Comparison of ENCODE assay signal across 8 mouse cellular contexts in the genomic region with DNA sequence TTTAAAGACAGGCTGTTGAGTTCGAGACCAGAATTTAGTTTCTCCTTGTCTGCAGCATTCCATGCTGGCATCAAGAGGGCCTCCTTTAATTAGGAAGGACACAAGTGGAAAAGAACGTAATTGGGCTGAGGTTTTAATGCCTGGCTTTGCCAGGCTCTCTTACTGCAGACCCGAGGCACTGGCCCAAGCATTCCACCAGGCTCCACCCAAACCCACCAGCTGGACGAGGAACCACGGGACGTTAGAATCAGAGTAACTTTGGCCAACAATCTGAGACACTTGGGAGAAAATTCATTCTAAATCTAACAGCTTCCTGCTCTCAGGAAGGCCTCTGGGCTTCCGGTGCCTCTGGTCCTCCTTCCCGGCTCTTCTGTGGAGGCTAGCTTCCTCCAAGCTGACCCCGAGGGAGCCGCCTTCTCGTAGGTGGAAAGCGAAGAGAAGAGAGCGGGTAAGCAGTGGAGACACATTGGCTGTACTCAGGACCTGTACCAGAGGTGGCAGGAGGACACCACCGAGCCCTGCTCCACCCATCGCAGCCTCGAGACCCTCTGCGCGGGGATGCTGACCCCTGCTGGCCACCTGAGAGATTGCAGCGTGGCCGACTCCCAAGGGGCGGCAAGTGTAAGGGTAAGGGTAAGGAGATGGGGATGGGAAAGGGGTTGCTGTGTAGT.
DNase-seq lines count a peak whose midpoint lies in the region; ATAC-seq and TF ChIP-seq lines count a peak whose summit lies in the region.

No protein-coding gene starts in this region.

- H3K4me2 ChIP-seq in CH12.LX (ENCODE audit: insufficient read depth, low read depth, poor library complexity, severe bottlenecking) = peak overlapping the region; percentile 76
- H3K4me2 ChIP-seq in forebrain, embryonic 13.5 days = peak overlapping the region; percentile 65
- H3K4me2 ChIP-seq in liver, postnatal 0 days (ENCODE audit: low read depth, low read length) = peak overlapping the region; percentile 70
- H3K4me2 ChIP-seq in neural tube, embryonic 13.5 days = peak overlapping the region; percentile 57

- peak; percentile 32; the same call in 1 of the 2 replicates for TF ChIP-seq POLR2A in CH12.LX (IDR thresholded peaks at IDR 0.05; ENCODE audit: low read depth, low read length)
- no peak for TF ChIP-seq POLR2A in testis, adult 2 months (IDR thresholded peaks at IDR 0.05; ENCODE audit: control insufficient read depth, low read depth, low read length)

- TF ChIP-seq CTCF in CH12.LX (conservative IDR thresholded peaks at IDR 0.05 in 1 of 2, IDR thresholded peaks at IDR 0.05 in 1 of 2; ENCODE audit: low read depth in 2 of 2, low read length in 2 of 2) = peak; percentile 94 to 99
- TF ChIP-seq CTCF in liver, postnatal 0 days (IDR thresholded peaks at IDR 0.05; ENCODE audit: low read depth) = peak; percentile 100
- TF ChIP-seq CTCF in testis, adult 2 months (IDR thresholded peaks at IDR 0.05; ENCODE audit: control insufficient read depth, insufficient read depth, insufficient replicate concordance, low read depth, low read length) = peak; percentile 100

- dilution Hi-C loops in CH12.LX (cut with MboI; ENCODE audit: extremely low pct_ligation_motif_present, extremely low pct_unique_long_range_greater_than_20kb, low sequenced_read_pairs) = no loop called here

- peak; percentile 100 for TF ChIP-seq RAD21 in CH12.LX (IDR thresholded peaks at IDR 0.05; ENCODE audit: low read depth, low read length)

- 7% methylated on average over 21 of the region's 21 CpGs for whole genome bisulfite sequencing in forebrain, embryonic 13.5 days
- 10% methylated on average over 21 of the region's 21 CpGs for WGBS in liver, postnatal 0 days (ENCODE audit: insufficient replicate concordance)
- WGBS in neural tube, embryonic 13.5 days = 16% methylated on average over 21 of the region's 21 CpGs

- H3K27me3 ChIP-seq in CH12.LX (replicated peaks) = no peaks in the 10 kb centered on the region
- H3K27me3 ChIP-seq in forebrain, embryonic 13.5 days = peaks cover 6% of the 10 kb centered on the region; the same call in 1 of the 2 replicates
- H3K27me3 ChIP-seq in liver, postnatal 0 days (ENCODE audit: insufficient read depth, low read length) = no peaks in the 10 kb centered on the region
- no peaks in the 10 kb centered on the region for H3K27me3 ChIP-seq in neural tube, embryonic 13.5 days
- no peaks in the 10 kb centered on the region for H3K27me3 ChIP-seq in testis, adult 2 months (ENCODE audit: control insufficient read depth, insufficient read depth, low read length)

- peak overlapping the region; percentile 67 for H3K9ac ChIP-seq in CH12.LX (ENCODE audit: insufficient read depth, low read depth)
- H3K9ac ChIP-seq in forebrain, embryonic 13.5 days = peak overlapping the region; percentile 38; the same call in 1 of the 2 replicates
- H3K9ac ChIP-seq in liver, postnatal 0 days (replicated peaks) = peak overlapping the region; percentile 38
- H3K9ac ChIP-seq in neural tube, embryonic 13.5 days = peak overlapping the region; percentile 54

- H3K27ac ChIP-seq in CH12.LX (ENCODE audit: insufficient read depth, low read depth) = no peak overlapping the region
- H3K27ac ChIP-seq in forebrain, embryonic 13.5 days = no peak overlapping the region
- 0 out of 2 replicates have a peak overlapping the region, but pooled peaks have one; percentile 7 for H3K27ac ChIP-seq in liver, postnatal 0 days (ENCODE audit: low read depth)
- H3K27ac ChIP-seq in neural tube, embryonic 13.5 days (replicated peaks) = no peak overlapping the region
- H3K27ac ChIP-seq in testis, adult 2 months (ENCODE audit: control insufficient read depth, insufficient read depth, low read depth, low read length) = no peak overlapping the region

- no peak for TF ChIP-seq EP300 in CH12.LX (IDR thresholded peaks at IDR 0.05; ENCODE audit: low read length)
- TF ChIP-seq EP300 in liver, postnatal 0 days (IDR thresholded peaks at IDR 0.05; ENCODE audit: low read depth) = no peak

- H3K36me3 ChIP-seq in CH12.LX (replicated peaks in 1 of 2; ENCODE audit: control insufficient read depth in 1 of 2, insufficient read depth in 1 of 2, low read length in 1 of 2) = no peaks in the 10 kb centered on the region
- no peaks in the 10 kb centered on the region for H3K36me3 ChIP-seq in forebrain, embryonic 13.5 days (ENCODE audit: poor library complexity, severe bottlenecking)
- no peaks in the 10 kb centered on the region for H3K36me3 ChIP-seq in liver, postnatal 0 days (replicated peaks; ENCODE audit: insufficient read depth, low read length)
- no peaks in the 10 kb centered on the region for H3K36me3 ChIP-seq in neural tube, embryonic 13.5 days
- no peaks in the 10 kb centered on the region for H3K36me3 ChIP-seq in testis, adult 2 months (ENCODE audit: control insufficient read depth, insufficient read depth, low read length)

- peak; percentile 92 for ATAC-seq in forebrain, embryonic 13.5 days
- peak; percentile 82 for ATAC-seq in liver, postnatal 0 days
- ATAC-seq in neural tube, embryonic 13.5 days (ENCODE audit: low read depth) = peak; percentile 92

- in situ Hi-C loops in CH12.LX (cut with MboI; ENCODE audit: low pct_ligation_motif_present, low pct_unique_long_range_greater_than_20kb, low sequenced_read_pairs) = loop anchor here (10.0 to 25.0 kb wide), 2 partner anchors 73 to 980 kb away; no protein-coding TSS in a partner anchor

- H3K79me2 ChIP-seq in CH12.LX (replicated peaks; ENCODE audit: control insufficient read depth, extremely low read depth, insufficient read depth, poor library complexity, severe bottlenecking) = no peaks in the 10 kb centered on the region

- H3K4me1 ChIP-seq in CH12.LX (ENCODE audit: control insufficient read depth in 1 of 2, insufficient read depth in 2 of 2) = peaks cover 0 to 5% of the 10 kb centered on the region in 2 experiments; a peak in 2 of 4 replicates
- H3K4me1 ChIP-seq in forebrain, embryonic 13.5 days = peaks cover 5% of the 10 kb centered on the region
- 0 out of 2 replicates have a peak, but pooled peaks cover 4% of the 10 kb centered on the region for H3K4me1 ChIP-seq in liver, postnatal 0 days (ENCODE audit: insufficient read depth)
- H3K4me1 ChIP-seq in neural tube, embryonic 13.5 days (replicated peaks) = 0 out of 2 replicates have a peak, but pooled peaks cover 4% of the 10 kb centered on the region
- H3K4me1 ChIP-seq in testis, adult 2 months (ENCODE audit: control insufficient read depth, insufficient read depth, low read length) = peaks cover 6% of the 10 kb centered on the region

- H3K4me3 ChIP-seq in CH12.LX (replicated peaks in 1 of 3; ENCODE audit: low read depth in 2 of 3, low read length in 2 of 3, poor library complexity in 1 of 3) = peak overlapping the region in 2 of 3 experiments; percentile 19 to 38
- H3K4me3 ChIP-seq in forebrain, embryonic 13.5 days = peak overlapping the region; percentile 36
- H3K4me3 ChIP-seq in liver, postnatal 0 days (ENCODE audit: low read depth, low read length) = peak overlapping the region; percentile 37
- peak overlapping the region; percentile 29 for H3K4me3 ChIP-seq in neural tube, embryonic 13.5 days
- H3K4me3 ChIP-seq in testis, adult 2 months (ENCODE audit: control insufficient read depth, low read depth, low read length) = peak overlapping the region; percentile 59

- DNase-seq in CH12.LX (ENCODE audit: extremely low read depth) = peak; percentile 85
- peak; percentile 35 for DNase-seq in c-Kit-positive CD71-positive TER-119-negative erythroid progenitor cells, embryonic 14.5 days (ENCODE audit: low read depth)
- DNase-seq in heart, postnatal 10 days = peak; percentile 90 to 93
- peak; percentile 86 for DNase-seq in layer of hippocampus, adult 11-12 months (ENCODE audit: low spot score)
- peak; percentile 87 for DNase-seq in liver, postnatal 0 days

- intact Hi-C loops in heart, postnatal 10 days (cut with DNase I) = loop anchor here (1.0 to 10.0 kb wide), 4 partner anchors 105 to 392 kb away; a partner anchor contains a TSS

- H3K9me3 ChIP-seq in CH12.LX (replicated peaks; ENCODE audit: low read length) = no peaks in the 10 kb centered on the region
- no peaks in the 10 kb centered on the region for H3K9me3 ChIP-seq in forebrain, embryonic 13.5 days (replicated peaks)
- no peaks in the 10 kb centered on the region for H3K9me3 ChIP-seq in liver, postnatal 0 days (ENCODE audit: low read length)
- H3K9me3 ChIP-seq in neural tube, embryonic 13.5 days = no peaks in the 10 kb centered on the region

TF ChIP-seq in CH12.LX, 34 proteins besides CTCF, POLR2A, EP300 and RAD21 (continues in another document):
- TF ChIP-seq TBP (conservative IDR thresholded peaks at IDR 0.05; ENCODE audit: low read depth, low read length) (no peak), ZNF384 (IDR thresholded peaks at IDR 0.05; ENCODE audit: low read depth, low read length) (no peak), USF1 (IDR thresholded peaks at IDR 0.05; ENCODE audit: low read depth, low read length) (no peak), MAZ (IDR thresholded peaks at IDR 0.05; ENCODE audit: low read depth, low read length) (no peak), IRF4 (IDR thresholded peaks at IDR 0.05; ENCODE audit: low read depth, low read length) (peak; percentile 59; the same call in 1 of the 2 replicates), RCOR1 (conservative IDR thresholded peaks at IDR 0.05; ENCODE audit: low read depth, low read length) (no peak), SIN3A (IDR thresholded peaks at IDR 0.05; ENCODE audit: low read length) (no peak), CHD1 (IDR thresholded peaks at IDR 0.05; ENCODE audit: low read depth, low read length) (no peak), PAX5 (IDR thresholded peaks at IDR 0.05; ENCODE audit: low read length) (no peak), ELF1 (IDR thresholded peaks at IDR 0.05; ENCODE audit: low read depth, low read length) (no peak; the same call in none of the 2 replicates), MEF2A (IDR thresholded peaks at IDR 0.05; ENCODE audit: borderline replicate concordance, low read depth, low read length) (no peak; the same call in 1 of the 2 replicates), ZC3H11A (IDR thresholded peaks at IDR 0.05; ENCODE audit: low read depth, low read length) (peak; percentile 96), ZKSCAN1 (IDR thresholded peaks at IDR 0.05; ENCODE audit: borderline replicate concordance, low read depth, low read length) (no peak), JUN (IDR thresholded peaks at IDR 0.05; ENCODE audit: insufficient read depth, low read depth, low read length) (no peak), UBTF (IDR thresholded peaks at IDR 0.05; ENCODE audit: low read depth, low read length) (no peak), MAFK (IDR thresholded peaks at IDR 0.05; ENCODE audit: insufficient replicate concordance, low read length) (no peak), NELFE (IDR thresholded peaks at IDR 0.05; ENCODE audit: low read depth, low read length) (peak; percentile 27; the same call in 1 of the 2 replicates), HCFC1 (IDR thresholded peaks at IDR 0.05; ENCODE audit: low read depth, low read length) (no peak), GABPA (IDR thresholded peaks at IDR 0.05; ENCODE audit: insufficient replicate concordance, low read depth, low read length) (no peak), ZMIZ1 (IDR thresholded peaks at IDR 0.05; ENCODE audit: low read depth, low read length) (no peak), TCF12 (IDR thresholded peaks at IDR 0.05; ENCODE audit: low read depth, low read length) (no peak)

Comparison
In these comparisons a context has a peak if more than half of its experiments do, and no peak if none do; other contexts are left out.
1. DNase-seq: peak in every context shown above with its lines; median percentile 92 in heart, postnatal 10 days; 87 in liver, postnatal 0 days; 86 in layer of hippocampus, adult 11-12 months; 85 in CH12.LX; 35 in c-Kit-positive CD71-positive TER-119-negative erythroid progenitor cells, embryonic 14.5 days.